Mouse (Mus musculus) liver, postnatal 0 days (tissue): ENCODE measurements around the gene Copz1.

Experiments
- CTCF ChIP-seq: sonication (generic); IDR thresholded peaks from 2 replicates; pipeline ENCODE4 v1.5.1; 2016; ENCODE audit warnings: antibody characterized with exemption, low read depth
- EP300 ChIP-seq: IDR thresholded peaks from 2 replicates; pipeline ENCODE4 v1.6.1; 2016; ENCODE audit warnings: antibody characterized with exemption, low read depth, mild to moderate bottlenecking

DNA sequence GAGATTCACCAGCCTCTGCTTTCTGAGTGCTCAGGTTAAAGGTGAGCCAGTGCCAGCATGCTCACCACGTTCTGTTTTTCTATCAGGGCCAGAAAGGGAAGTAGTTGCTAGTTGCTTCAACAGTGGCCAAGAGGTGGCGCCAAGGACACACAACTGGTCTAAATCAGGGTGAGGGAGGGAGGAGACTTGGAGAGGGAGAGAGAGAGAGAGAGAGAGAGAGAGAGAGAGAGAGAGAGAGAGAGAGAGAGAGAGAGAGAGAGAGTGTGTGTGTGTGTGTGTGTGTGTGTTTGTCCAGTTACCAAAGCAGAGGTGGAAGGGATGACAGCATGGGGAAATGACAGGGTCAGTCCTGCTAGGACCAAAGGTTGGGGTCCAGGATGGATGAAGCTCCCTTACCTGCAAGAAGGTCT, 74.8 kb downstream of the Copz1 start:
- TF ChIP-seq EP300 (no peak), CTCF (peak; percentile 80)
